Mouse (Mus musculus) kidney, embryonic 16.5 days (tissue): ENCODE measurements around the gene Gm49398. TPM values are rescaled to one million over a fixed set of nuclear protein-coding genes. Genes with fewer than 3 reads are reported as not detected.

Experiments
- ATAC-seq: fragments of 200-750 bp; cut with Nextera tagmentation; 2 replicates; pipeline ENCODE4 v1.8.0; 2017; ENCODE audit warnings: moderate TSS enrichment; ENCODE audit not compliant: low FRiP score, low TSS enrichment
- H3K27ac ChIP-seq: fragments of 300-500 bp; sonication (generic); 2 replicates; pipeline ENCODE4 v1.5.1; 2014; ENCODE audit warnings: low read length
- H3K27me3 ChIP-seq: fragments of 300-500 bp; sonication (generic); 2 replicates; pipeline ENCODE4 v1.6.1; 2014; ENCODE audit warnings: low read length, control low read depth, mixed read lengths; ENCODE audit not compliant: insufficient read depth
- H3K36me3 ChIP-seq: fragments of 300-500 bp; sonication (generic); 2 replicates; pipeline ENCODE4 v1.6.1; 2014; ENCODE audit warnings: low read length, control low read depth, mixed read lengths; ENCODE audit not compliant: insufficient read depth
- H3K4me1 ChIP-seq: fragments of 300-500 bp; sonication (generic); 2 replicates; pipeline ENCODE4 v1.6.1; 2014; ENCODE audit warnings: low read length, control low read depth, mixed read lengths; ENCODE audit not compliant: insufficient read depth
- H3K4me2 ChIP-seq: fragments of 300-500 bp; sonication (generic); replicated peaks from 2 replicates; pipeline ENCODE4 v1.6.1; 2014; ENCODE audit warnings: low read depth, low read length
- H3K4me3 ChIP-seq: fragments of 300-500 bp; sonication (generic); 2 replicates; pipeline ENCODE4 v1.5.1; 2014; ENCODE audit warnings: mild to moderate bottlenecking, low read length
- H3K9ac ChIP-seq: fragments of 300-500 bp; sonication (generic); replicated peaks from 2 replicates; pipeline ENCODE4 v1.6.1; 2014; ENCODE audit warnings: low read length
- H3K9me3 ChIP-seq: fragments of 300-500 bp; sonication (generic); 2 replicates; pipeline ENCODE4 v1.6.1; 2016; ENCODE audit warnings: low read length, control low read depth
- WGBS: fragments of 180-500 bp; shearing (Covaris S2); extraction: QIAGEN DNeasy Blood & Tissue Kit; methylation state at CpG from one replicate; pipeline ENCODE4 v1.1.7; 2014; 5-methylcytosine and 5-hydroxymethylcytosine counted together
- microRNA-seq: library from miRNA; unstranded; fragments of <30 nt; microRNA quantifications from one replicate; pipeline ENCODE4, GENCODE M21; 2016
- polyA plus RNA-seq: library from polyadenylated mRNA; unstranded; fragments of >200 nt; fragmentation: Nextera tagmentation; extraction: Ambion mirVana; gene quantifications from 2 replicates; pipeline ENCODE4 v1.2.1, GENCODE M21; 2015

Gene Gm49398
- polyA plus RNA-seq, result not detected in 2 replicates

DNA sequence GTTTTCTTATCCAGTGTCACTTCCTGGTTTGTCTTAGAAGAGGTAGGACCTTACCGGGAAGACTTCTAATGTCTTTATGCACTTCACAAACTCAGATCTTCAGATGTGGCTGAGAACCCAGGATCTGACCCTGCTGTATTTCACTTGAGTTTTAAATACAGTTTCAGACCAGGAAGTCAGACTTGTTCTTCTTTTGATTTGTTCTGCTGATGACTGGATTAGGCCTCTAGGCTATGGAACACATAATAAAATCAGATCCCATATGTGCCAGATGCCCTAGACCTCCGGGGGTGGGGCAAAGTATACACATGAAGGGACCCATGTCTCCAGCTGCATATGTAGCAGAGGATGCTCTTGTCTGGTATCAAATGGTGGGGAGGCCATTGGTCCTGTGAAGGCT lies at the start of gene Gm49398:
Gene Gm49398 (minus strand): TSS at position 101 of the 400 bp plus-strand sequence.
- Histone ChIP-seq H3K9ac (no peak within 1 kb of the TSS), H3K9me3 (peaks cover 3% of the 10 kb centered on the region; the same call in 1 of the 2 replicates), H3K4me3 (no peak within 1 kb of the TSS), H3K36me3 (no peaks in the 10 kb centered on the region), H3K4me1 (no peaks in the 10 kb centered on the region), H3K27ac (no peak within 1 kb of the TSS), H3K27me3 (no peaks in the 10 kb centered on the region), H3K4me2 (no peak within 1 kb of the TSS)
- 88% methylated on average over 2 of the region's 2 CpGs for WGBS
- no peak for ATAC-seq

- Histone ChIP-seq H3K9ac (no peak within 1 kb of the TSS), H3K4me2 (no peak within 1 kb of the TSS), H3K9me3 (0 out of 2 replicates have a peak, but pooled peaks cover 4% of the 10 kb centered on the region), H3K4me1 (no peaks in the 10 kb centered on the region), H3K4me3 (no peak within 1 kb of the TSS), H3K27me3 (no peaks in the 10 kb centered on the region), H3K36me3 (no peaks in the 10 kb centered on the region), H3K27ac (no peak within 1 kb of the TSS)
- ATAC-seq, result no peak
- 87% methylated on average over 2 of the region's 2 CpGs for WGBS
These were observed 33.4 kb downstream of the Gm49398 start, which contains the start of gene Cts8 for GRCm38 (mm10) chr13:61255258-61255657. Cts8 (minus strand) TSS chr13:61255358.

GRCm38 (mm10) chr13:61241076-61241947 lies 47.3 kb downstream of the Gm49398 start:
- Histone ChIP-seq H3K27me3 (no peaks in the 10 kb centered on the region), H3K27ac (no peak overlapping the region), H3K4me2 (no peak overlapping the region), H3K4me1 (no peaks in the 10 kb centered on the region), H3K4me3 (no peak overlapping the region), H3K9me3 (no peaks in the 10 kb centered on the region), H3K9ac (no peak overlapping the region), H3K36me3 (no peaks in the 10 kb centered on the region)
- 57% methylated on average over 13 of the region's 13 CpGs for WGBS
- no peak for ATAC-seq

DNA sequence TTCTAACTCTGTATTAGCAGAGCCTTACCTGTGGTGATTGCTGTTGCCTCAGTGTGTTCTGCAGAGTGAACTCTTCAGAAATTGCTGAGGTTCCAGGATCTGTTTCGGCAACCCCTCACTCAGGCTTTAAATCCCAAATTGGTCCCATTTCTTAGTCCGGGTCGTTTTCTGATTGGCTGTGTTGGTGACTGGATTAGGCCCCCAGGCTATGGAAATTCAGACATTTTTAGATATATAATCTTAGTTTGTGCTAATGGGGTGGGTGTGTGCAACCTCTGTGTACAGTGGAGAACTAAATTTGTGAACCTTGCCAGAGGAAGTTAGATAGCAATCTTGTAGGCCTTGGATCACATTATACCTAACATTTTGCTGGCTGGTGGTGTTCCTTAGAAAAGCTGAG lies 85.3 kb downstream of the Gm49398 start, which contains the start of gene Cts6:
Gene Cts6 (minus strand): TSS at position 101 of the 400 bp plus-strand sequence.
- WGBS, result 89% methylated on average over 3 of the region's 3 CpGs
- Histone ChIP-seq H3K27ac (no peak within 1 kb of the TSS), H3K36me3 (no peaks in the 10 kb centered on the region), H3K4me2 (no peak within 1 kb of the TSS), H3K9ac (no peak within 1 kb of the TSS), H3K4me3 (no peak within 1 kb of the TSS), H3K27me3 (no peaks in the 10 kb centered on the region), H3K4me1 (no peaks in the 10 kb centered on the region), H3K9me3 (0 out of 2 replicates have a peak, but pooled peaks cover 15% of the 10 kb centered on the region)
- no peak for ATAC-seq

Small RNAs within 50 kb of the gene (microRNA-seq; reads per million reads assigned to microRNA genes)
- gene Gm27704, result not detected

Other genes starting within 250 kb of the Gm49398 start
- not detected in 2 replicates for gene Ctsq, start 248.2 kb downstream of the Gm49398 start, polyA plus RNA-seq
- gene Ctsr, start 124.6 kb downstream of the Gm49398 start, polyA plus RNA-seq, result not detected in 2 replicates
- not detected in 2 replicates for gene Cts6, start 85.4 kb downstream of the Gm49398 start, polyA plus RNA-seq
- not detected in 2 replicates for gene Cts8, start 33.5 kb downstream of the Gm49398 start, polyA plus RNA-seq
- gene Cts7, start 69.4 kb upstream of the Gm49398 start, polyA plus RNA-seq, result not detected in 2 replicates